ENCODE assay signal across 10 mouse cellular contexts in the genomic region with DNA sequence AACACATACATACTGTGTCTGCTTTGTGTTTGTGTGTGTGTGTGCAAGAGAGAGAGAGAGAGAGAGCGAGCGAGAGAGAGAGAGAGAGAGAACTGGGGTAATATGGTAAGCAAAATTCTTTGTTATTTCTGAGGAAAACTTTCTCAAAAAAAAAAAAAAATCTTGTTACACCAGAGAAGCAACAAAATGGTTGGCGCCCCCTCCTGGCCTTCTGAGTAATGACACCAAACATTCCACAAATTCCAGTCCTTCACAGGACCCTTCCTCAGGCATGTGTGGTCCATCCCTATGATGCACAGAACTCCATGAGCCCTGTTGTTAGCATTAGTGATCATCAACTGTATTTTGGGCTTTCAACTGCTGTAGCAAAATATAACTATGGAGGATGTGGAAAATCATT.
A peak's percentile ranks its signal among the peaks of the same experiment; 100 is the strongest.
DNase-seq lines count a peak whose midpoint lies in the region; ATAC-seq lines count a peak whose summit lies in the region.
"Had no signal": no experiment of that assay in that cellular context is flagged by ENCODE, and none has a peak within 500 bp of the region (broad histone marks: within the 10 kb centered on the region; RNA-seq: fewer than 3 reads in every experiment).

No protein-coding gene starts in this region.

- ATAC-seq in frontal cortex, adult (ENCODE audit: low TSS enrichment): no peak

- DNase-seq in adrenal gland, postnatal 10 days: peak; percentile 13
- no peak for DNase-seq in adrenal gland, adult 8-10 months
- DNase-seq in kidney, postnatal 10 days: peak; percentile 9
- no peak for DNase-seq in kidney, adult 18-20 months
- DNase-seq in right cerebral cortex, postnatal 4 days: peak; percentile 2
- DNase-seq in right cerebral cortex, adult 18-20 months: no peak
- DNase-seq in retina, postnatal 1 day: peak; percentile 11
- DNase-seq: gastrocnemius, postnatal 10 days; layer of hippocampus, postnatal 36 days had no signal

Comparison
In these comparisons a context has a peak if more than half of its experiments do, and no peak if none do; other contexts are left out.
1. DNase-seq: peak in adrenal gland, postnatal 10 days (single experiment), kidney, postnatal 10 days (single experiment), right cerebral cortex, postnatal 4 days (single experiment) and retina, postnatal 1 day (single experiment); none in adrenal gland, adult 8-10 months (single experiment), kidney, adult 18-20 months (single experiment) and right cerebral cortex, adult 18-20 months (single experiment).